ENCODE assay signal across 10 mouse cellular contexts in genomic region chr2:119108554-119108953, GRCm38 (mm10). TPM values are rescaled to one million over a fixed set of nuclear protein-coding genes. Genes with fewer than 3 reads are reported as not detected.
DNase-seq lines count a peak whose midpoint lies in the region; ATAC-seq and TF ChIP-seq lines count a peak whose summit lies in the region.
"Had no signal": no experiment of that assay in that cellular context is flagged by ENCODE, and none has a peak within 500 bp of the region (broad histone marks: within the 10 kb centered on the region; RNA-seq: fewer than 3 reads in every experiment).

No protein-coding gene starts in this region.

- ATAC-seq in intestine, embryonic 14.5 days (replicated peaks; ENCODE audit: low FRiP score, low TSS enrichment, low read depth): no peak
- ATAC-seq in intestine, embryonic 16.5 days: no peak
- no peak for ATAC-seq in hindbrain, postnatal 0 days
- ATAC-seq: midbrain, embryonic 16.5 days had no signal

- no peak overlapping the region for H3K4me3 ChIP-seq in intestine, embryonic 14.5 days (ENCODE audit: low read depth, low read length)
- no peak overlapping the region for H3K4me3 ChIP-seq in intestine, embryonic 16.5 days (ENCODE audit: low read length)
- H3K4me3 ChIP-seq in myocyte: no peak overlapping the region
- H3K4me3 ChIP-seq in hindbrain, postnatal 0 days (ENCODE audit: low read length): no peak overlapping the region

- 49% methylated on average over 4 of the region's 4 CpGs for WGBS in intestine, embryonic 14.5 days
- 54% methylated on average over 4 of the region's 4 CpGs for WGBS in intestine, embryonic 16.5 days
- 69% methylated on average over 4 of the region's 4 CpGs for WGBS in hindbrain, postnatal 0 days

- no peak overlapping the region for H3K9ac ChIP-seq in intestine, embryonic 14.5 days (ENCODE audit: low read length)
- H3K9ac ChIP-seq in intestine, embryonic 16.5 days (ENCODE audit: low read depth, low read length): no peak overlapping the region
- no peak overlapping the region for H3K9ac ChIP-seq in hindbrain, postnatal 0 days (replicated peaks; ENCODE audit: low read length)

- no peaks in the 10 kb centered on the region for H3K27me3 ChIP-seq in intestine, embryonic 14.5 days (replicated peaks; ENCODE audit: control insufficient read depth, insufficient read depth, low read length)
- no peaks in the 10 kb centered on the region for H3K27me3 ChIP-seq in intestine, embryonic 16.5 days (replicated peaks; ENCODE audit: control insufficient read depth, insufficient read depth, low read length)
- H3K27me3 ChIP-seq in myocyte (ENCODE audit: control insufficient read depth, insufficient read depth, insufficient read length): no peaks in the 10 kb centered on the region
- H3K27me3 ChIP-seq in hindbrain, postnatal 0 days (ENCODE audit: insufficient read depth, low read length): no peaks in the 10 kb centered on the region

- H3K36me3 ChIP-seq in intestine, embryonic 14.5 days (ENCODE audit: control insufficient read depth, insufficient read depth, low read length): peaks cover 14% of the 10 kb centered on the region
- no peaks in the 10 kb centered on the region for H3K36me3 ChIP-seq in intestine, embryonic 16.5 days (ENCODE audit: control insufficient read depth, insufficient read depth, low read length)
- H3K36me3 ChIP-seq in myocyte (ENCODE audit: control insufficient read depth, insufficient read depth): peaks cover 14% of the 10 kb centered on the region
- no peaks in the 10 kb centered on the region for H3K36me3 ChIP-seq in hindbrain, postnatal 0 days (ENCODE audit: insufficient read depth, low read length)

- H3K79me2 ChIP-seq in myocyte (ENCODE audit: control insufficient read depth, insufficient read depth): peaks cover 7% of the 10 kb centered on the region

- no peak for TF ChIP-seq POLR2A in myocyte (IDR thresholded peaks at IDR 0.05; ENCODE audit: insufficient read length, low read depth)

- peaks cover 5% of the 10 kb centered on the region for H3K4me1 ChIP-seq in intestine, embryonic 14.5 days (replicated peaks; ENCODE audit: control insufficient read depth, insufficient read depth, low read length)
- H3K4me1 ChIP-seq in intestine, embryonic 16.5 days (ENCODE audit: control insufficient read depth, insufficient read depth, low read length): peaks cover 5% of the 10 kb centered on the region
- H3K4me1 ChIP-seq in hindbrain, postnatal 0 days (ENCODE audit: insufficient read depth, low read length): 0 out of 2 replicates have a peak, but pooled peaks cover 4% of the 10 kb centered on the region

- no peak overlapping the region for H3K27ac ChIP-seq in intestine, embryonic 14.5 days (ENCODE audit: low read depth)
- H3K27ac ChIP-seq in intestine, embryonic 16.5 days (ENCODE audit: low read length): no peak overlapping the region
- H3K27ac ChIP-seq in hindbrain, postnatal 0 days: no peak overlapping the region

- H3K4me2 ChIP-seq in intestine, embryonic 14.5 days (ENCODE audit: low read length): no peak overlapping the region
- no peak overlapping the region for H3K4me2 ChIP-seq in intestine, embryonic 16.5 days (ENCODE audit: low read depth, low read length)
- no peak overlapping the region for H3K4me2 ChIP-seq in myocyte (ENCODE audit: low read depth)
- H3K4me2 ChIP-seq in hindbrain, postnatal 0 days (ENCODE audit: low read depth, low read length): no peak overlapping the region

- DNase-seq in intestine, embryonic 14.5 days (ENCODE audit: low spot score): peak; percentile 67
- DNase-seq in adrenal gland, adult 2 months: peak; percentile 40
- peak; percentile 64 for DNase-seq in heart, postnatal 4 days
- no peak for DNase-seq in layer of hippocampus, adult 9-11 months
- no peak for DNase-seq in hindbrain, postnatal 0 days (ENCODE audit: low spot score)
- no peak for DNase-seq in right cerebral cortex, postnatal 4 days

- H3ac ChIP-seq in myocyte (ENCODE audit: control insufficient read depth, insufficient read length): no peak overlapping the region

- TF ChIP-seq CTCF in hindbrain, postnatal 0 days (IDR thresholded peaks at IDR 0.05; ENCODE audit: low read depth): no peak

- H3K9me3 ChIP-seq in intestine, embryonic 14.5 days (ENCODE audit: control insufficient read depth, low read length): no peaks in the 10 kb centered on the region
- no peaks in the 10 kb centered on the region for H3K9me3 ChIP-seq in intestine, embryonic 16.5 days (ENCODE audit: control insufficient read depth, low read length)
- no peaks in the 10 kb centered on the region for H3K9me3 ChIP-seq in hindbrain, postnatal 0 days (ENCODE audit: low read length)
- H3K9me3 ChIP-seq: G1E had no signal

TF ChIP-seq in myocyte, 11 proteins besides CTCF, POLR2A, EP300 and RAD21:
- TF ChIP-seq REST (IDR thresholded peaks at IDR 0.05; ENCODE audit: insufficient read depth, insufficient read length) (peak; percentile 98), CEBPB (IDR thresholded peaks at IDR 0.05; ENCODE audit: insufficient read depth, poor library complexity, severe bottlenecking) (no peak)

RNA-seq across cellular contexts. Expression of gene Rad51, which starts 4.0 kb away (rescaled TPM):
- polyA plus RNA-seq in intestine, embryonic 14.5 days (2014; fragmentation: Nextera tagmentation; extraction: Ambion mirVana): 50.2 and 58.2 TPM in 2 replicates
- 33.1 and 41.2 TPM in 2 replicates for polyA plus RNA-seq in intestine, embryonic 16.5 days (2015; fragmentation: Nextera tagmentation; extraction: Ambion mirVana)
- 1 to 10 TPM in 1 of 2 experiments, under 1 TPM in 1; 0.76 to 1.3 TPM for total RNA-seq in adrenal gland, adult 2 months (2021)
- polyA plus RNA-seq in adrenal gland, adult 2 months (2012; rRNA removed): 0.46 and 0.79 TPM in 2 replicates
- total RNA-seq in heart, postnatal 4 days (2021): 10 to 100 TPM; 16.7 to 18.4 TPM
- polyA plus RNA-seq in myocyte (2012; fragmentation: generic; extraction: Trizol): 8.7 TPM
- total RNA-seq in hindbrain, postnatal 0 days (2014; rRNA removed): 3.6 and 3.8 TPM in 2 replicates
- polyA plus RNA-seq in hindbrain, postnatal 0 days (2015; fragmentation: Nextera tagmentation; extraction: Ambion mirVana): 9.0 and 9.6 TPM in 2 replicates

RNA-seq across cellular contexts. Expression of gene Rmdn3, which starts 48.3 kb away (rescaled TPM):
- 33.6 and 38.9 TPM in 2 replicates for polyA plus RNA-seq in intestine, embryonic 14.5 days (2014; fragmentation: Nextera tagmentation; extraction: Ambion mirVana)
- 63.9 and 73.2 TPM in 2 replicates for polyA plus RNA-seq in intestine, embryonic 16.5 days (2015; fragmentation: Nextera tagmentation; extraction: Ambion mirVana)
- 10 to 100 TPM; 59.2 to 72.7 TPM for total RNA-seq in adrenal gland, adult 2 months (2021)
- polyA plus RNA-seq in adrenal gland, adult 2 months (2012; rRNA removed): 26.6 and 28.5 TPM in 2 replicates
- 10 to 100 TPM; 16.2 to 18.9 TPM for total RNA-seq in heart, postnatal 4 days (2021)
- polyA plus RNA-seq in myocyte (2012; fragmentation: generic; extraction: Trizol): 20.7 TPM
- total RNA-seq in hindbrain, postnatal 0 days (2014; rRNA removed): 30.5 and 34.7 TPM in 2 replicates
- 38.7 and 39.8 TPM in 2 replicates for polyA plus RNA-seq in hindbrain, postnatal 0 days (2015; fragmentation: Nextera tagmentation; extraction: Ambion mirVana)

RNA-seq across cellular contexts. Expression of gene Gchfr, which starts 59.0 kb away (rescaled TPM):
- polyA plus RNA-seq in intestine, embryonic 14.5 days (2014; fragmentation: Nextera tagmentation; extraction: Ambion mirVana): 11.7 and 12.0 TPM in 2 replicates
- polyA plus RNA-seq in intestine, embryonic 16.5 days (2015; fragmentation: Nextera tagmentation; extraction: Ambion mirVana): 41.2 and 51.9 TPM in 2 replicates
- total RNA-seq in adrenal gland, adult 2 months (2021): 10 to 100 TPM; 20.2 to 22.5 TPM
- polyA plus RNA-seq in adrenal gland, adult 2 months (2012; rRNA removed): 34.4 and 38.1 TPM in 2 replicates
- 1 to 10 TPM; 2.2 to 2.3 TPM for total RNA-seq in heart, postnatal 4 days (2021)
- 90.4 TPM for polyA plus RNA-seq in myocyte (2012; fragmentation: generic; extraction: Trizol)
- 9.8 and 17.7 TPM in 2 replicates for total RNA-seq in hindbrain, postnatal 0 days (2014; rRNA removed)
- 16.8 and 19.2 TPM in 2 replicates for polyA plus RNA-seq in hindbrain, postnatal 0 days (2015; fragmentation: Nextera tagmentation; extraction: Ambion mirVana)

Comparison
In these comparisons a context has a peak if more than half of its experiments do, and no peak if none do; other contexts are left out.
1. DNase-seq: peak in intestine, embryonic 14.5 days (single experiment), adrenal gland, adult 2 months (single experiment) and heart, postnatal 4 days (single experiment); none in layer of hippocampus, adult 9-11 months (single experiment), hindbrain, postnatal 0 days (single experiment) and right cerebral cortex, postnatal 4 days (single experiment).